Mouse (Mus musculus): ENCODE measurements around the gene Phldb3. TPM values are rescaled to one million over a fixed set of nuclear protein-coding genes. Genes with fewer than 3 reads are reported as not detected.

Phldb3 gene
- polyA plus RNA-seq, 1 experiment = 5.9 TPM

GRCm38 (mm10) chr7:24642491-24642890 lies 31.9 kb downstream of the Phldb3 start:
- WGBS = 8% methylated on average over 9 of the region's 9 CpGs
- DNase-seq = peak; percentile 33
- 0 out of 2 replicates have a peak, but pooled peaks cover 2% of the 10 kb centered on the region for H3K4me1 ChIP-seq (ENCODE audit: control insufficient read depth, insufficient read depth, low read length)
- TF ChIP-seq POLR2A (IDR thresholded peaks at IDR 0.05; ENCODE audit: borderline replicate concordance, extremely low read depth, low read depth, low read length) (no peak), CTCF (IDR thresholded peaks at IDR 0.05; ENCODE audit: insufficient read depth, low read length) (peak; percentile 69)
- no peak overlapping the region for H3K4me3 ChIP-seq (replicated peaks; ENCODE audit: extremely low read depth, low read depth, low read length)

DNA sequence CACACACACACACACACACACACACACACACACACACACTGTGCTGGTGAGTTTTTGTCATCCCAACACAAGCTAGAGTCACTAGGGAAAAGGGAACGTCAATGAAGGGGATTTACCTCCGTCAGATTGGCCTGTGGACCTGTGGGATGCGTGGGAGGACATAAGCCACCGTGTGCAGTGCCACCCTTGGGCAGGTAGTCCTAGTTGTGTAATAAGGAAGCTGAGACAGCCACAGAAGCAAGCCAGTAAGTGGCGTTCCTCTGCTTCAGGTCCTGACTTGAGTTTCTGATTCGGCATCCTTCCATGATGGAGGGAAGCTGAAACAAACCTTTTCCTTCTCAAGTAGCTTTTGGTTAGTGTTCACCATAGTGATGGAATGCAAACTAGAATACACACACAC lies 33.9 kb downstream of the Phldb3 start:
- TF ChIP-seq CTCF (IDR thresholded peaks at IDR 0.05; ENCODE audit: insufficient read depth, low read length) (no peak), POLR2A (IDR thresholded peaks at IDR 0.05; ENCODE audit: borderline replicate concordance, extremely low read depth, low read depth, low read length) (no peak)
- H3K4me3 ChIP-seq (replicated peaks; ENCODE audit: extremely low read depth, low read depth, low read length) = no peak overlapping the region
- WGBS = 71% methylated on average over 6 of the region's 6 CpGs
- no peak for DNase-seq
- no peaks in the 10 kb centered on the region for H3K4me1 ChIP-seq (ENCODE audit: control insufficient read depth, insufficient read depth, low read length)

- Histone ChIP-seq H3K4me1 (ENCODE audit: control insufficient read depth, insufficient read depth, low read length) (no peaks in the 10 kb centered on the region), H3K4me3 (replicated peaks; ENCODE audit: extremely low read depth, low read depth, low read length) (no peak overlapping the region)
- DNase-seq = no peak
- TF ChIP-seq POLR2A (IDR thresholded peaks at IDR 0.05; ENCODE audit: borderline replicate concordance, extremely low read depth, low read depth, low read length) (no peak), CTCF (IDR thresholded peaks at IDR 0.05; ENCODE audit: insufficient read depth, low read length) (no peak)
- WGBS = 56% methylated on average over 7 of the region's 7 CpGs
Observed at GRCm38 (mm10) chr7:24644996-24645395, 34.4 kb downstream of the Phldb3 start.

- no peak for TF ChIP-seq CTCF (IDR thresholded peaks at IDR 0.05; ENCODE audit: insufficient read depth, low read length)
- TF ChIP-seq POLR2A (IDR thresholded peaks at IDR 0.05; ENCODE audit: borderline replicate concordance, extremely low read depth, low read depth, low read length) = no peak
- Histone ChIP-seq H3K4me1 (ENCODE audit: control insufficient read depth, insufficient read depth, low read length) (no peaks in the 10 kb centered on the region), H3K4me3 (replicated peaks; ENCODE audit: extremely low read depth, low read depth, low read length) (no peak overlapping the region)
- no peak for DNase-seq
- 61% methylated on average over 7 of the region's 7 CpGs for WGBS
Observed at GRCm38 (mm10) chr7:24646486-24646885, 35.9 kb downstream of the Phldb3 start.

DNA sequence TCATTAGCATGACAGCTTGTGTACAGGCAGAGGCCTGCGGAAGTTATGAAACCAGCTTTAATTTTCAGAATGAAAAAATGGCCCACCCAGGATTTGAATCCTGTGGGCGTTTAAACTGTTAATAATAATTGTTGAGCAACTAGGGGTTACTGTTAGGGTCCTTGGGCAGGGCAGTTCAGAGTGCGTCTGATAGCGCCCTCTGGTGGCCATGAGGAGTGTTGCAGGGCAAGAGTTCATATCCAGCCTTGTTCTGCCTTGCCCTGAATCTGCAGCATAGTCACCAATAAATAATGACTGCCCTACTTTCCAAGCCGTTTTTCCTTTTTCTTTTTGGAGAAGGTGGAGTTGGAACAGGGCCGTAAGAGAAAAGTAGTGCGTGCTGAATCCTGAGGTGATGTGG lies 43.1 kb downstream of the Phldb3 start:
- H3K4me1 ChIP-seq (ENCODE audit: control insufficient read depth, insufficient read depth, low read length) = no peaks in the 10 kb centered on the region
- peak; percentile 96 for TF ChIP-seq CTCF (IDR thresholded peaks at IDR 0.05; ENCODE audit: insufficient read depth, low read length)
- TF ChIP-seq POLR2A (IDR thresholded peaks at IDR 0.05; ENCODE audit: borderline replicate concordance, extremely low read depth, low read depth, low read length) = no peak
- H3K4me3 ChIP-seq (replicated peaks; ENCODE audit: extremely low read depth, low read depth, low read length) = no peak overlapping the region
- 14% methylated on average over 7 of the region's 7 CpGs for WGBS
- DNase-seq = peak; percentile 52

GRCm38 (mm10) chr7:24659737-24660357 lies 49.3 kb downstream of the Phldb3 start:
- WGBS = 38% methylated on average over 12 of the region's 12 CpGs
- H3K4me3 ChIP-seq (replicated peaks; ENCODE audit: extremely low read depth, low read depth, low read length) = no peak overlapping the region
- H3K4me1 ChIP-seq (ENCODE audit: control insufficient read depth, insufficient read depth, low read length) = no peaks in the 10 kb centered on the region
- TF ChIP-seq CTCF (IDR thresholded peaks at IDR 0.05; ENCODE audit: insufficient read depth, low read length) (no peak), POLR2A (IDR thresholded peaks at IDR 0.05; ENCODE audit: borderline replicate concordance, extremely low read depth, low read depth, low read length) (no peak)
- DNase-seq = no peak

DNA sequence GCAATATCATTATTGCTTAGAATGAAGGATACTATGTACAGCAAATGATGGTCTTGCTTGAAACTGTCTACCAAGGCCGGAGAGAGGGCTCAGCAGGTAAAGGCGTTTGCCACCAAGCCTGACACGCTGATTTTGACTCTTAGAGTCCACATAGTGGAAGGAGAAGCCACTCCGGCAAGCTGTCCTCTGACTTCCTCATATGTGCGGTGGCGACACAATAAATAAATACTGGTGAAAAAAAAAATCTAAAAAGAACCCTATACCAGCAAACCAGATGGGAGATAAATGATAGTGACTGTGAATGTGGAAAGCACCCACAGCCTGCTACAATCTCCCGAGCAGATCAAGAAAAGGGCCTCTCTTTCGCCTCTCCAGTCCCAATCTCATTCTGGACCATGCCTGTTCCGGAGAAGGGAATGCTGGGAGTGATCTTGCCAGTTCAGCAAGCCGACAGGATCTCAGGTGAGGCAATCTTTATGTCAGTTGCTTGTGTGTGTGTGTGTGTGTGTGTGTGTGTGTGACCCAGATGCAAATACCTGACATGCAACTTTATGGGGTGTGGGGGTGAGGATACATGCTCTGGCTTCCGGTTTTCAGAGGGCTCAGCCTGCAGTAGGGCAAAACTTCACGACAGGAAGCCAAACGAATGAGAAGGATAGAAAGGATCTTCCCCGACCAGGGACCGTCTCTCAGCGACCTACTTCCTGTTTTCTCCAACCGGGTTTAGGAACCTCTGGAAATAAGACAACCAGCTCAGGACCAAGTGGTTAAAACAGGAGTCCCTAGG lies 50.7 kb downstream of the Phldb3 start:
- WGBS = 43% methylated on average over 17 of the region's 17 CpGs
- no peak for DNase-seq
- TF ChIP-seq POLR2A (IDR thresholded peaks at IDR 0.05; ENCODE audit: borderline replicate concordance, extremely low read depth, low read depth, low read length) = no peak
- no peaks in the 10 kb centered on the region for H3K4me1 ChIP-seq (ENCODE audit: control insufficient read depth, insufficient read depth, low read length)
- no peak overlapping the region for H3K4me3 ChIP-seq (replicated peaks; ENCODE audit: extremely low read depth, low read depth, low read length)

DNA sequence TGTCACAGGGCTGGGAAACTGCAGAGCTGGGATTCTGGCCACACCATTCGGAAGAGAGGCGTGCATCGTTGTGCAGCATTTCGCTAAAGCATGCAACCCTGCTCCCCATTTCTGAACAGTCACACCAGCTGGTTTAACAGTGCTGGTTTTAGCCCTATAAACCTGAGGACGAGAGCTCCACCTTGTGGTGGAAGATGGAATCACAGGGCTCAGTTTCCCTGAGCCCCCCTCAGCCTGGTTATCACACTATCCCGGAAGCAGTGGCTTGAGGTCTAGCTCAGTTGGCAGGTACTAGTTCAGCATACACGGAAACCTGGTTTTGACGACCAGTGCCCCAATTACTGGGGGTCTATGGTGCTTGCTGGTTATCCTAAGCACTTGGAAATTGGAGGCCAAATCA lies 52.0 kb downstream of the Phldb3 start:
- H3K4me1 ChIP-seq (ENCODE audit: control insufficient read depth, insufficient read depth, low read length) = no peaks in the 10 kb centered on the region
- peak; percentile 59 for DNase-seq
- peak; percentile 83 for TF ChIP-seq CTCF (IDR thresholded peaks at IDR 0.05; ENCODE audit: insufficient read depth, low read length)
- TF ChIP-seq POLR2A (IDR thresholded peaks at IDR 0.05; ENCODE audit: borderline replicate concordance, extremely low read depth, low read depth, low read length) = no peak
- no peak overlapping the region for H3K4me3 ChIP-seq (replicated peaks; ENCODE audit: extremely low read depth, low read depth, low read length)
- WGBS = 10% methylated on average over 8 of the region's 8 CpGs

- no peak overlapping the region for H3K4me3 ChIP-seq (replicated peaks; ENCODE audit: extremely low read depth, low read depth, low read length)
- TF ChIP-seq POLR2A (IDR thresholded peaks at IDR 0.05; ENCODE audit: borderline replicate concordance, extremely low read depth, low read depth, low read length) (no peak), CTCF (IDR thresholded peaks at IDR 0.05; ENCODE audit: insufficient read depth, low read length) (no peak)
- H3K4me1 ChIP-seq (ENCODE audit: control insufficient read depth, insufficient read depth, low read length) = no peaks in the 10 kb centered on the region
- DNase-seq = no peak
- 46% methylated on average over 8 of the region's 8 CpGs for WGBS
Observed at GRCm38 (mm10) chr7:24664301-24664700, 53.7 kb downstream of the Phldb3 start.

DNA sequence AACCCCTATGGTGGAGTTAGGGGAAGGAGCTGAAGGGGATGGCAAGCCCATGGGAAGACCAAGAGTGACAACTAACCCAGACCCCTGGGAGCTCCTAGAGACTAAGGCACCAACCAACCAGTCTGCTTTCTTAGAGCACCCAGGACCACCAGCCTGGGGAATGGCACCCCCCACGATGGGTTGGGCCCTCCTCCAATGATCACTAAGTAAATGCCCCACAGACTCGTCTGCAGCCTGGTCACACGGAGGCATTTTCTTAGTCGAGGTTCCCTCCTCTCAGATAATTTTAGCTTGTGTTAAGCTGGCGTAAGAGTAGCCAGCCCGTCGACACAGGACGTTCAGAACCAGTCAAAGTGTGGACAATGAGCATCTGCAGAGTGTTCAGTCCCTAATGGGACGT lies 54.4 kb downstream of the Phldb3 start:
- WGBS = 80% methylated on average over 9 of the region's 9 CpGs
- H3K4me3 ChIP-seq (replicated peaks; ENCODE audit: extremely low read depth, low read depth, low read length) = no peak overlapping the region
- no peak for DNase-seq
- no peaks in the 10 kb centered on the region for H3K4me1 ChIP-seq (ENCODE audit: control insufficient read depth, insufficient read depth, low read length)
- TF ChIP-seq POLR2A (IDR thresholded peaks at IDR 0.05; ENCODE audit: borderline replicate concordance, extremely low read depth, low read depth, low read length) = no peak
- no peak for TF ChIP-seq CTCF (IDR thresholded peaks at IDR 0.05; ENCODE audit: insufficient read depth, low read length)
